Mouse (Mus musculus) naive thymus-derived CD4-positive, alpha-beta T cell, adult 5 months (primary cell): ENCODE measurements around the gene Uso1. TPM values are rescaled to one million over a fixed set of nuclear protein-coding genes. Genes with fewer than 3 reads are reported as not detected.

Experiments
- polyA plus RNA-seq: library from polyadenylated mRNA; unstranded; fragments of 100-300 nt; shearing (Covaris generic); gene quantifications from one replicate; pipeline ENCODE4 v1.2.1, GENCODE M21; 2017

Uso1 gene
- polyA plus RNA-seq = 71.9 TPM

DNA sequence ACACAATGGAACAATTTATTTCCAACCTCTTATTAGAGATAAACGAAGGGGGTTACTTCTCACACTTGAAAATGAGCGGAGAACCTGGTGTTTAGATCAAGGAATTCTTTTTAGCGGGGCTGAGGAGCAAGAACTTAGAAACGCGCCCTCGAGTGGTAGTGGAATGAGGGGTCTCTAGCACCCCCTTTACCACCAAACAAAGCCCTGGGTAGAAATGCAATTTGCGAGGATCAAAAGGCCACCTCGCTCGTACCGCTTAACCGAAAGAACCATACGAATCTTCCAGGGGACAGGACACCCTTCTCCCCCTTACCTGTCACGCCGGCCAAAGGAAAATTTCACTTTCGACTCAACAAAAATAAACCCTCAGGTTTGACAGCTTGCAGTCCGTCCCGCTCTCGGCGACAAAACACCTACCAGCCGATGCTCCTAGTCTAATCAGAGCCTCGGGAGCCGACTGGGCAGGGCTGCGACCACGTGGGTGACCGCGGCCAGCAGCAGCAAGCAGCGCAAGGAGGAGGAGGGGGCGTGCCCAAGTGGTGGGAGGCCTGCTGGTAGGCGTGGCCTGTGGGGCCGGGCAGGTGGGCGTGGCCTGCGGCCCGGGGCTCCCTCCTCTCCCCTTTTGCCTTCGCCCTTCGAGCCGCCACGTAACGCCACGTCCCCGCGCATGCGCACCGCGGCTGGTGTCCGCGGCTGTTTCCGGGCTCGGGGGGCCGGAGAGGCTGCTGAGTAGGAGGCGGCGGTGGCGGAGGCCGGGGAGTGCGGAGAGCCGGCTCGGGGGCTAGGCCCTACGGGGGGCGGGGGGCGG lies at the start of gene Uso1:
Uso1 (plus strand) TSS at position 700 of the 808 bp plus-strand sequence.

DNA sequence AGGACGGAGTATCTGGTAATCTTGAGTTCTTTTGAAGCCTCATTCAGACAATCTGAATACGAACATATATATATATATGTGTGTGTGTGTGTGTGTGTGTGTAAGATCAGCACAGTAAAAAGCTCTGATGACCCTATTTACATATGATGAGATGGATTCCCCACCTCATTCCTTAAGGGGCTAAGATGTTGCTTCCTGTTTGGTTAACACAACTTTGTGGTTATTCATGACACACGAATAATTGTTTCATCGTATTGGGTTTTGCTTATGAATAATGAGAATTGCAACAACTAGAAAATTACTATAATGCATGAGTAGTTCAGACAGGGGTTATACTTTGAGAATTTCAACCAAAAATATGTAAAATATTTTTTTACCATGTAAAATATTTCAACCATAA lies 77.6 kb downstream of the Uso1 start, which contains the start of gene U90926:
U90926 (minus strand) TSS at position 101 of the 400 bp plus-strand sequence.

Other genes starting within 250 kb of the Uso1 start
- gene Rchy1, start 174.9 kb upstream of the Uso1 start, polyA plus RNA-seq = 121 TPM
- gene Odaph, start 150.5 kb upstream of the Uso1 start, polyA plus RNA-seq = not detected
- gene Cdkl2, start 94.1 kb upstream of the Uso1 start, polyA plus RNA-seq = 1.2 TPM
- gene G3bp2, start 54.2 kb upstream of the Uso1 start, polyA plus RNA-seq = 211 TPM
- gene U90926, start 77.5 kb downstream of the Uso1 start, polyA plus RNA-seq = not detected
- gene Ppef2, start 118.3 kb downstream of the Uso1 start, polyA plus RNA-seq = not detected
- 7.2 TPM for gene Naaa, start 140.2 kb downstream of the Uso1 start, polyA plus RNA-seq
- 62.9 TPM for gene Sdad1, start 172.5 kb downstream of the Uso1 start, polyA plus RNA-seq
- gene Cxcl9, start 190.1 kb downstream of the Uso1 start, polyA plus RNA-seq = not detected
- 1.4 TPM for gene Art3, start 193.9 kb downstream of the Uso1 start, polyA plus RNA-seq
- gene Cxcl10, start 211.0 kb downstream of the Uso1 start, polyA plus RNA-seq = 0.51 TPM